Mouse (Mus musculus) hindbrain, embryonic 16.5 days (tissue): ENCODE measurements around the gene Cdh12. TPM values are rescaled to one million over a fixed set of nuclear protein-coding genes. Genes with fewer than 3 reads are reported as not detected.
A peak's percentile ranks its signal among the peaks of the same experiment; 100 is the strongest.

Source experiments
- ATAC-seq: fragments of 200-750 bp; cut with Nextera tagmentation; 2 replicates; pipeline ENCODE4 v1.8.0; 2017; ENCODE audit warnings: moderate TSS enrichment, moderate library complexity
- H3K27ac ChIP-seq: fragments of 300-500 bp; sonication (generic); 2 replicates; pipeline ENCODE4 v1.5.1; 2014; ENCODE audit warnings: low read depth, mild to moderate bottlenecking, control low read depth, low read length, moderate library complexity
- H3K27me3 ChIP-seq: fragments of 300-500 bp; sonication (generic); replicated peaks from 2 replicates; pipeline ENCODE4 v1.6.1; 2014; ENCODE audit warnings: low read length; ENCODE audit not compliant: control insufficient read depth, insufficient read depth
- H3K36me3 ChIP-seq: fragments of 300-500 bp; sonication (generic); 2 replicates; pipeline ENCODE4 v1.6.1; 2014; ENCODE audit warnings: mild to moderate bottlenecking, low read length, moderate library complexity, mixed read lengths; ENCODE audit not compliant: control insufficient read depth, insufficient read depth
- H3K4me1 ChIP-seq: fragments of 300-500 bp; sonication (generic); 2 replicates; pipeline ENCODE4 v1.6.1; 2014; ENCODE audit warnings: low read depth, low read length; ENCODE audit not compliant: control insufficient read depth, insufficient read depth
- H3K4me2 ChIP-seq: fragments of 300-500 bp; sonication (generic); 2 replicates; pipeline ENCODE4 v1.6.1; 2014; ENCODE audit warnings: mild to moderate bottlenecking, low read length, control low read depth, moderate library complexity
- H3K4me3 ChIP-seq: fragments of 300-500 bp; sonication (generic); 2 replicates; pipeline ENCODE4 v1.5.1; 2014; ENCODE audit warnings: mild to moderate bottlenecking, low read length, control low read depth, moderate library complexity
- H3K9ac ChIP-seq: fragments of 300-500 bp; sonication (generic); 2 replicates; pipeline ENCODE4 v1.6.1; 2014; ENCODE audit warnings: low read depth, mild to moderate bottlenecking, control low read depth, low read length, moderate library complexity
- H3K9me3 ChIP-seq: fragments of 300-500 bp; sonication (generic); 2 replicates; pipeline ENCODE4 v1.6.1; 2014; ENCODE audit warnings: mild to moderate bottlenecking, low read length, moderate library complexity; ENCODE audit not compliant: control insufficient read depth
- WGBS: fragments of 180-500 bp; shearing (Covaris S2); extraction: QIAGEN DNeasy Blood & Tissue Kit; methylation state at CpG from one replicate; pipeline ENCODE4 v1.1.7; 2014; 5-methylcytosine and 5-hydroxymethylcytosine counted together
- polyA plus RNA-seq: library from polyadenylated mRNA; unstranded; fragments of >200 nt; fragmentation: Nextera tagmentation; extraction: Ambion mirVana; gene quantifications from 2 replicates; pipeline ENCODE4 v1.2.1, GENCODE M21; 2015

The Cdh12 gene
- polyA plus RNA-seq, 1 experiment from 2014 or later: 11.0 TPM

- H3K4me1 ChIP-seq: no peaks in the 10 kb centered on the region
- H3K9ac ChIP-seq: no peak overlapping the region
- no peak overlapping the region for H3K27ac ChIP-seq
- H3K9me3 ChIP-seq: no peaks in the 10 kb centered on the region
- no peak overlapping the region for H3K4me2 ChIP-seq
- no peaks in the 10 kb centered on the region for H3K36me3 ChIP-seq
- no peak for ATAC-seq
- no peaks in the 10 kb centered on the region for H3K27me3 ChIP-seq
- no peak overlapping the region for H3K4me3 ChIP-seq
- 41% methylated on average over 2 of the region's 2 CpGs for WGBS
These were observed 518.4 kb downstream of the Cdh12 start for GRCm38 (mm10) chr15:20967463-20967862.

GRCm38 (mm10) chr15:20971041-20971440 is 522.0 kb downstream of the Cdh12 start:
- WGBS: 93% methylated on average over 2 of the region's 2 CpGs
- no peaks in the 10 kb centered on the region for H3K27me3 ChIP-seq
- H3K4me1 ChIP-seq: no peaks in the 10 kb centered on the region
- no peak overlapping the region for H3K4me3 ChIP-seq
- H3K9ac ChIP-seq: no peak overlapping the region
- no peak overlapping the region for H3K4me2 ChIP-seq
- H3K27ac ChIP-seq: no peak overlapping the region
- no peak for ATAC-seq
- H3K36me3 ChIP-seq: no peaks in the 10 kb centered on the region
- H3K9me3 ChIP-seq: no peaks in the 10 kb centered on the region

GRCm38 (mm10) chr15:21000541-21000940 is 551.5 kb downstream of the Cdh12 start:
- no peak overlapping the region for H3K9ac ChIP-seq
- ATAC-seq: no peak

DNA sequence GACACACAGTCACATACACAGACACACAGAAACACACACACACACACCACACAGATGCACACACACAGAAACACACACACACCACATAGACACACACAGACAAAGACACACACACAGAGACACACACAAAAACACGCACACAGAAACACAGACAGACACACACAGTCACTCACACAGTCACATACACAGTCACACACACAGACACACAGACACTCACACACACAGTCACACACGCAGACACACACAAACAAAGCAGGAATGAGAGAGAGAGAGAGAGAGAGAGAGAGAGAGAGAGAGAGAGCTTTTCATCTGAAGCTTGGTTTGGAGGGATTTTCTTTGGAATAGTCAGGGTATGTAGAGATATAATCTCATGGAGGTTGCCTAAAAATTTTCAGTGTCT is 558.9 kb downstream of the Cdh12 start:
- Histone ChIP-seq H3K4me2 (no peak overlapping the region), H3K27me3 (no peaks in the 10 kb centered on the region), H3K36me3 (no peaks in the 10 kb centered on the region), H3K4me3 (no peak overlapping the region), H3K27ac (no peak overlapping the region), H3K9ac (no peak overlapping the region), H3K4me1 (peaks cover 3% of the 10 kb centered on the region), H3K9me3 (no peaks in the 10 kb centered on the region)
- ATAC-seq: no peak
- WGBS: 70% methylated on average over 2 of the region's 2 CpGs

More at GRCm38 (mm10) chr15:21000541-21000940, 551.5 kb downstream of the Cdh12 start:
- Histone ChIP-seq H3K27ac (no peak overlapping the region), H3K27me3 (no peaks in the 10 kb centered on the region), H3K4me1 (no peaks in the 10 kb centered on the region), H3K4me2 (no peak overlapping the region), H3K4me3 (no peak overlapping the region), H3K9me3 (no peaks in the 10 kb centered on the region), H3K36me3 (no peaks in the 10 kb centered on the region)
- WGBS: 79% methylated on average over 4 of the region's 4 CpGs

GRCm38 (mm10) chr15:21008487-21008886 is 559.4 kb downstream of the Cdh12 start:
- ATAC-seq: peak; percentile 20
- 7% methylated on average over 1 of the region's 1 CpGs for WGBS
- Histone ChIP-seq H3K27ac (no peak overlapping the region), H3K4me2 (no peak overlapping the region), H3K9ac (no peak overlapping the region), H3K36me3 (no peaks in the 10 kb centered on the region), H3K9me3 (no peaks in the 10 kb centered on the region), H3K4me1 (peaks cover 3% of the 10 kb centered on the region), H3K27me3 (no peaks in the 10 kb centered on the region), H3K4me3 (no peak overlapping the region)

DNA sequence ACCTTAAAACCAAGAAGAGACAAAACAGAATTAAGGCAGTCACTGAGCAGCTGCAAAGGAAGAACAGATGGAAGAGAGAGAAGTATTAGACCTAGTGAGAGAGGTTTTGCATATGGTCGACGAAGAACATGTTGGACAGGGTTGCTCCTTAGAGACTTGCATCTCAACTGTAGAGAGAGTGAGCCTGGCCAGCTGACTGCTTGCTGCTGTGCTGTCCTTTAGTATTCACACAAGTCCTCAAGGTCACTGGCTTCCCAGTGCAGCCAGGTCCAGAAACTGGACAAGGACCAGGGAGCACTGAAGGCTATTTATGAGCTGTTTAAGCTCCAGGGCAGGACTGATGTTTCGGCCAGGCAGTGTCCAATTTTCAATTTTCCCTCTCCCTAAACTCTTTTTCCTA is 559.9 kb downstream of the Cdh12 start:
- no peak overlapping the region for H3K9ac ChIP-seq
- no peaks in the 10 kb centered on the region for H3K9me3 ChIP-seq
- no peaks in the 10 kb centered on the region for H3K27me3 ChIP-seq
- ATAC-seq: peak; percentile 82
- H3K4me3 ChIP-seq: no peak overlapping the region
- H3K4me1 ChIP-seq: peaks cover 3% of the 10 kb centered on the region
- H3K27ac ChIP-seq: no peak overlapping the region
- no peak overlapping the region for H3K4me2 ChIP-seq
- no peaks in the 10 kb centered on the region for H3K36me3 ChIP-seq
- WGBS: 30% methylated on average over 3 of the region's 3 CpGs

GRCm38 (mm10) chr15:21063683-21064082 is 614.6 kb downstream of the Cdh12 start:
- Histone ChIP-seq H3K9ac (no peak overlapping the region), H3K9me3 (no peaks in the 10 kb centered on the region), H3K27me3 (no peaks in the 10 kb centered on the region), H3K4me1 (no peaks in the 10 kb centered on the region), H3K27ac (no peak overlapping the region), H3K36me3 (no peaks in the 10 kb centered on the region), H3K4me3 (no peak overlapping the region), H3K4me2 (no peak overlapping the region)
- 79% methylated on average over 1 of the region's 1 CpGs for WGBS
- ATAC-seq: no peak

GRCm38 (mm10) chr15:21069264-21069663 is 620.2 kb downstream of the Cdh12 start:
- no peaks in the 10 kb centered on the region for H3K36me3 ChIP-seq
- no peak overlapping the region for H3K4me2 ChIP-seq
- H3K9me3 ChIP-seq: no peaks in the 10 kb centered on the region
- no peak for ATAC-seq
- H3K4me1 ChIP-seq: no peaks in the 10 kb centered on the region
- H3K27ac ChIP-seq: no peak overlapping the region
- H3K9ac ChIP-seq: no peak overlapping the region
- 86% methylated on average over 2 of the region's 2 CpGs for WGBS
- no peaks in the 10 kb centered on the region for H3K27me3 ChIP-seq
- H3K4me3 ChIP-seq: no peak overlapping the region

GRCm38 (mm10) chr15:21092824-21093223 is 643.8 kb downstream of the Cdh12 start:
- H3K9ac ChIP-seq: no peak overlapping the region
- H3K9me3 ChIP-seq: no peaks in the 10 kb centered on the region
- 92% methylated on average over 1 of the region's 1 CpGs for WGBS
- no peaks in the 10 kb centered on the region for H3K36me3 ChIP-seq
- H3K4me2 ChIP-seq: no peak overlapping the region
- H3K27me3 ChIP-seq: no peaks in the 10 kb centered on the region
- no peak overlapping the region for H3K27ac ChIP-seq
- H3K4me3 ChIP-seq: no peak overlapping the region
- H3K4me1 ChIP-seq: no peaks in the 10 kb centered on the region
- ATAC-seq: no peak
